8 mouse cellular contexts compared by ENCODE assay signal in the genomic region with DNA sequence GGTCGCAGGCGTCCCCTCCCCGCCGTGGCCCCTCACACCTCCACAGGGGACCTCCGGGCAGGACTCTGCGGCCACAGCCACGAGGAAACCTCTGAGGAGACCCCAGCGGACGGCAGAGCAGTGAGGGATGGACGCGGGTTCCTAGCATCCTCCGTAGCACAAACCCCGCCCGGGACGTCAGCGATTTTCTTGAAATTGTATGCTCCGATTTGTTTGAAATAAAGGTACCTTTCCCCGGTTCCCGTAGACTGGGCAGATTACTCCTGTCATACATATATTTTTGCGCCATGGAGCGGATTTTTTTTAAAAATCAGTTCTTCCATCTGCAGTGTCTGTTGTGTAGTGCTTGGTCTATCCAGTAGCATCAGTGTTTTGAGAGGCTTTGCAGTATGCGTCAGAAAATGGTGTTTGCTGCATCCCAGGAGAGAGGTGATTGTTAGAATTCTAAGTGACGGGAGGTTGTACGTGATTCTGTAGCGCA. TPM values are rescaled to one million over a fixed set of nuclear protein-coding genes. Genes with fewer than 3 reads are reported as not detected.
A peak's percentile ranks its signal among the peaks of the same experiment; 100 is the strongest.
DNase-seq lines count a peak whose midpoint lies in the region; ATAC-seq lines count a peak whose summit lies in the region.

No protein-coding gene starts in this region.

- DNase-seq in kidney, postnatal 36 days = peak; percentile 5 to 50
- no peak for DNase-seq in kidney, adult 9 months
- peak; percentile 67 for DNase-seq in MN1 (ENCODE audit: low spot score)
- DNase-seq in limb, embryonic 11.5 days (ENCODE audit: low spot score) = no peak
- no peak for DNase-seq in spleen, postnatal 14 days (ENCODE audit: low spot score in 2 of 2)
- DNase-seq in adrenal gland, postnatal 10 days = no peak

- no peaks in the 10 kb centered on the region for H3K27me3 ChIP-seq in embryonic facial prominence, embryonic 13.5 days
- H3K27me3 ChIP-seq in limb, embryonic 11.5 days (ENCODE audit: control insufficient read depth, insufficient read depth, low read length) = no peaks in the 10 kb centered on the region
- H3K27me3 ChIP-seq in neural tube, embryonic 13.5 days = no peaks in the 10 kb centered on the region

- ATAC-seq in embryonic facial prominence, embryonic 13.5 days (ENCODE audit: insufficient number of reproducible peaks, insufficient read depth, low FRiP score, low TSS enrichment, low read depth) = peak; percentile 27
- peak; percentile 87 for ATAC-seq in limb, embryonic 11.5 days (ENCODE audit: insufficient number of reproducible peaks, low FRiP score, low TSS enrichment, low read depth)
- ATAC-seq in neural tube, embryonic 13.5 days (ENCODE audit: low read depth) = peak; percentile 85

- H3K4me1 ChIP-seq in embryonic facial prominence, embryonic 13.5 days = peaks cover 4% of the 10 kb centered on the region; the same call in 1 of the 2 replicates
- H3K4me1 ChIP-seq in limb, embryonic 11.5 days (ENCODE audit: control insufficient read depth, insufficient read depth, low read length) = no peaks in the 10 kb centered on the region
- peaks cover 15% of the 10 kb centered on the region for H3K4me1 ChIP-seq in neural tube, embryonic 13.5 days (replicated peaks)

- H3K9me3 ChIP-seq in embryonic facial prominence, embryonic 13.5 days = no peaks in the 10 kb centered on the region
- H3K9me3 ChIP-seq in limb, embryonic 11.5 days (ENCODE audit: control insufficient read depth, low read length) = no peaks in the 10 kb centered on the region
- H3K9me3 ChIP-seq in neural tube, embryonic 13.5 days = no peaks in the 10 kb centered on the region

- H3K4me3 ChIP-seq in embryonic facial prominence, embryonic 13.5 days = peak overlapping the region; percentile 94
- H3K4me3 ChIP-seq in limb, embryonic 11.5 days (ENCODE audit: low read depth, low read length) = peak overlapping the region; percentile 81
- peak overlapping the region; percentile 96 for H3K4me3 ChIP-seq in neural tube, embryonic 13.5 days

- WGBS in embryonic facial prominence, embryonic 13.5 days = under 1% methylated on average over 25 of the region's 25 CpGs
- WGBS in limb, embryonic 11.5 days = under 1% methylated on average over 25 of the region's 25 CpGs
- WGBS in neural tube, embryonic 13.5 days = under 1% methylated on average over 25 of the region's 25 CpGs

- peak overlapping the region; percentile 59 for H3K4me2 ChIP-seq in embryonic facial prominence, embryonic 13.5 days
- peak overlapping the region; percentile 54 for H3K4me2 ChIP-seq in limb, embryonic 11.5 days (ENCODE audit: low read depth, severe bottlenecking)
- peak overlapping the region; percentile 67 for H3K4me2 ChIP-seq in neural tube, embryonic 13.5 days

- peaks cover 23% of the 10 kb centered on the region for H3K36me3 ChIP-seq in embryonic facial prominence, embryonic 13.5 days
- no peaks in the 10 kb centered on the region for H3K36me3 ChIP-seq in limb, embryonic 11.5 days (ENCODE audit: control insufficient read depth, insufficient read depth, low read length)
- H3K36me3 ChIP-seq in neural tube, embryonic 13.5 days = peaks cover 29% of the 10 kb centered on the region

- H3K27ac ChIP-seq in embryonic facial prominence, embryonic 13.5 days = peak overlapping the region; percentile 85
- H3K27ac ChIP-seq in limb, embryonic 11.5 days (replicated peaks; ENCODE audit: low read depth, low read length) = peak overlapping the region; percentile 70
- H3K27ac ChIP-seq in neural tube, embryonic 13.5 days (replicated peaks) = peak overlapping the region; percentile 92

- peak overlapping the region; percentile 96 for H3K9ac ChIP-seq in embryonic facial prominence, embryonic 13.5 days
- H3K9ac ChIP-seq in limb, embryonic 11.5 days (ENCODE audit: low read length) = peak overlapping the region; percentile 94
- H3K9ac ChIP-seq in neural tube, embryonic 13.5 days = peak overlapping the region; percentile 96

RNA-seq across cellular contexts. Expression of gene Cplane1, which starts 0.4 kb away (rescaled TPM):
- 15.4 and 16.0 TPM in 2 replicates for polyA plus RNA-seq in embryonic facial prominence, embryonic 13.5 days (2015; fragmentation: Nextera tagmentation; extraction: Ambion mirVana)
- 14.3 TPM in 2 replicates for polyA plus RNA-seq in limb, embryonic 11.5 days (2014; fragmentation: Nextera tagmentation; extraction: Ambion mirVana)
- polyA plus RNA-seq in neural tube, embryonic 13.5 days (2015; fragmentation: Nextera tagmentation; extraction: Ambion mirVana) = 13.6 and 14.5 TPM in 2 replicates
- total RNA-seq in adrenal gland, postnatal 10 days (2021) = 10 to 100 TPM in 1 of 2 experiments, 1 to 10 TPM in 1; 7.7 to 12.4 TPM

Comparison
In these comparisons a context has a peak if more than half of its experiments do, and no peak if none do; other contexts are left out.
1. DNase-seq: peak in kidney, postnatal 36 days (2 of 2) and MN1 (single experiment); none in kidney, adult 9 months (single experiment), limb, embryonic 11.5 days (single experiment), spleen, postnatal 14 days (0 of 2) and adrenal gland, postnatal 10 days (single experiment).
2. ATAC-seq: peak in every context shown above with its lines; median percentile 87 in limb, embryonic 11.5 days; 85 in neural tube, embryonic 13.5 days; 27 in embryonic facial prominence, embryonic 13.5 days.
3. Peak in every context shown above with its lines, with median percentiles within 50 percentile points of each other: H3K27ac ChIP-seq, H3K4me2 ChIP-seq, H3K4me3 ChIP-seq and H3K9ac ChIP-seq.